ENCODE assay signal across 14 mouse cellular contexts in genomic region chr1:151979803-151980456, GRCm38 (mm10).
DNase-seq lines count a peak whose midpoint lies in the region; ATAC-seq and TF ChIP-seq lines count a peak whose summit lies in the region.
"Had no signal": no experiment of that assay in that cellular context is flagged by ENCODE, and none has a peak within 500 bp of the region (broad histone marks: within the 10 kb centered on the region; RNA-seq: fewer than 3 reads in every experiment).

No protein-coding gene starts in this region.

- no peak for DNase-seq in heart, postnatal 14 days
- no peak for DNase-seq in kidney, postnatal 0 days (ENCODE audit: low spot score)
- no peak for DNase-seq in kidney, postnatal 25 days
- DNase-seq in gastrocnemius, postnatal 36 days = no peak
- DNase-seq: lung, postnatal 36 days; thymus, postnatal 14 days had no signal

- H3K27me3 ChIP-seq in heart, embryonic 13.5 days (replicated peaks) = no peaks in the 10 kb centered on the region
- no peaks in the 10 kb centered on the region for H3K27me3 ChIP-seq in kidney, postnatal 0 days (ENCODE audit: insufficient read depth, low read length)
- H3K27me3 ChIP-seq in megakaryocyte, embryonic 14.5 days (replicated peaks) = no peaks in the 10 kb centered on the region
- H3K27me3 ChIP-seq in intestine, embryonic 16.5 days (replicated peaks; ENCODE audit: control insufficient read depth, insufficient read depth, low read length) = no peaks in the 10 kb centered on the region
- H3K27me3 ChIP-seq: liver, embryonic 15.5 days; neural tube, embryonic 12.5 days had no signal

- peaks cover 8% of the 10 kb centered on the region; the same call in 1 of the 2 replicates for H3K36me3 ChIP-seq in heart, embryonic 13.5 days
- no peaks in the 10 kb centered on the region for H3K36me3 ChIP-seq in kidney, postnatal 0 days (ENCODE audit: insufficient read depth, low read length)
- H3K36me3 ChIP-seq in megakaryocyte, embryonic 14.5 days (replicated peaks; ENCODE audit: low read length) = peaks cover 9% of the 10 kb centered on the region
- H3K36me3 ChIP-seq in intestine, embryonic 16.5 days (ENCODE audit: control insufficient read depth, insufficient read depth, low read length) = no peaks in the 10 kb centered on the region
- H3K36me3 ChIP-seq: liver, embryonic 15.5 days; neural tube, embryonic 12.5 days had no signal

- peaks cover 22% of the 10 kb centered on the region for H3K4me1 ChIP-seq in heart, embryonic 13.5 days
- no peaks in the 10 kb centered on the region for H3K4me1 ChIP-seq in kidney, postnatal 0 days (replicated peaks; ENCODE audit: insufficient read depth, low read length)
- peaks cover 24% of the 10 kb centered on the region for H3K4me1 ChIP-seq in brown adipose tissue, adult 24 weeks (ENCODE audit: control insufficient read depth, insufficient read depth, insufficient read length, low read length)
- peaks cover 68% of the 10 kb centered on the region for H3K4me1 ChIP-seq in megakaryocyte, embryonic 14.5 days
- H3K4me1 ChIP-seq in intestine, embryonic 16.5 days (ENCODE audit: control insufficient read depth, insufficient read depth, low read length) = peaks cover 5% of the 10 kb centered on the region; the same call in 1 of the 2 replicates
- H3K4me1 ChIP-seq: liver, embryonic 15.5 days had no signal

- intact Hi-C loops in heart, postnatal 14 days (cut with DNase I) = no loop called here
- intact Hi-C loops in gastrocnemius, postnatal 36 days (cut with DNase I) = no loop called here

- TF ChIP-seq CTCF in kidney, postnatal 0 days (IDR thresholded peaks at IDR 0.05; ENCODE audit: low read depth) = no peak

- no peak for ATAC-seq in heart, embryonic 13.5 days (ENCODE audit: extremely low read depth, insufficient number of reproducible peaks, low FRiP score, low TSS enrichment)
- ATAC-seq in kidney, postnatal 0 days (replicated peaks; ENCODE audit: low FRiP score, low read depth) = no peak
- no peak for ATAC-seq in intestine, embryonic 16.5 days
- ATAC-seq: midbrain, embryonic 16.5 days had no signal

- H3K4me3 ChIP-seq in heart, embryonic 13.5 days = no peak overlapping the region
- no peak overlapping the region for H3K4me3 ChIP-seq in kidney, postnatal 0 days (replicated peaks; ENCODE audit: low read depth, low read length)
- H3K4me3 ChIP-seq in brown adipose tissue, adult 24 weeks (ENCODE audit: insufficient read depth, low read depth, low read length) = peak overlapping the region; percentile 21
- peak overlapping the region; percentile 88 for H3K4me3 ChIP-seq in megakaryocyte, embryonic 14.5 days (replicated peaks)
- no peak overlapping the region for H3K4me3 ChIP-seq in intestine, embryonic 16.5 days (ENCODE audit: low read length)
- H3K4me3 ChIP-seq: liver, embryonic 15.5 days; neural tube, embryonic 12.5 days had no signal

- 48% methylated on average over 13 of the region's 13 CpGs for WGBS in heart, embryonic 13.5 days
- 73% methylated on average over 13 of the region's 13 CpGs for WGBS in kidney, postnatal 0 days
- WGBS in intestine, embryonic 16.5 days = 84% methylated on average over 13 of the region's 13 CpGs

- H3K9me3 ChIP-seq in heart, embryonic 13.5 days = no peaks in the 10 kb centered on the region
- H3K9me3 ChIP-seq in kidney, postnatal 0 days (replicated peaks; ENCODE audit: low read length) = no peaks in the 10 kb centered on the region
- no peaks in the 10 kb centered on the region for H3K9me3 ChIP-seq in megakaryocyte, embryonic 14.5 days
- no peaks in the 10 kb centered on the region for H3K9me3 ChIP-seq in intestine, embryonic 16.5 days (ENCODE audit: control insufficient read depth, low read length)
- H3K9me3 ChIP-seq: liver, embryonic 15.5 days; neural tube, embryonic 12.5 days had no signal

- H3K9ac ChIP-seq in heart, embryonic 13.5 days = no peak overlapping the region
- no peak overlapping the region for H3K9ac ChIP-seq in kidney, postnatal 0 days (ENCODE audit: low read depth, low read length)
- no peak overlapping the region for H3K9ac ChIP-seq in intestine, embryonic 16.5 days (ENCODE audit: low read depth, low read length)
- H3K9ac ChIP-seq: hindbrain, embryonic 14.5 days; liver, embryonic 15.5 days; neural tube, embryonic 12.5 days had no signal

- H3K4me2 ChIP-seq in heart, embryonic 13.5 days = peak overlapping the region; percentile 16; the same call in 1 of the 2 replicates
- H3K4me2 ChIP-seq in kidney, postnatal 0 days (ENCODE audit: low read length) = no peak overlapping the region
- no peak overlapping the region for H3K4me2 ChIP-seq in intestine, embryonic 16.5 days (ENCODE audit: low read depth, low read length)
- H3K4me2 ChIP-seq: hindbrain, embryonic 14.5 days; liver, embryonic 15.5 days; neural tube, embryonic 12.5 days had no signal

- peak overlapping the region; percentile 32; the same call in 1 of the 2 replicates for H3K27ac ChIP-seq in heart, embryonic 13.5 days (replicated peaks)
- 0 out of 2 replicates have a peak overlapping the region, but pooled peaks have one; percentile 20 for H3K27ac ChIP-seq in kidney, postnatal 0 days
- H3K27ac ChIP-seq in brown adipose tissue, adult 24 weeks (replicated peaks; ENCODE audit: low read depth, low read length) = peak overlapping the region; percentile 60; the same call in 1 of the 2 replicates
- H3K27ac ChIP-seq in intestine, embryonic 16.5 days (ENCODE audit: low read length) = no peak overlapping the region
- H3K27ac ChIP-seq: hindbrain, embryonic 14.5 days; liver, embryonic 15.5 days; neural tube, embryonic 12.5 days had no signal

Comparison
In these comparisons a context has a peak if more than half of its experiments do, and no peak if none do; other contexts are left out.
1. H3K4me3 ChIP-seq: peak in brown adipose tissue, adult 24 weeks (single experiment) and megakaryocyte, embryonic 14.5 days (single experiment); none in heart, embryonic 13.5 days (single experiment), kidney, postnatal 0 days (single experiment) and intestine, embryonic 16.5 days (single experiment).